Mouse (Mus musculus) bone marrow macrophage, adult 2 months (primary cell): Measurements from ENCODE around the gene Eml3.

Experiments
- CTCF ChIP-seq: IDR thresholded peaks from 2 replicates; pipeline ENCODE4 v1.5.1; 2012; ENCODE audit warnings: low read depth, mild to moderate bottlenecking, low read length, moderate library complexity
- POLR2A ChIP-seq: IDR thresholded peaks from 2 replicates; pipeline ENCODE4 v1.6.1; 2012; ENCODE audit warnings: mild to moderate bottlenecking, low read depth, low read length, borderline replicate concordance

- TF ChIP-seq CTCF: no peak
- no peak for TF ChIP-seq POLR2A
These were observed 37.4 kb downstream of the Eml3 start, which contains the start of gene Eef1g for GRCm38 (mm10) chr19:8966590-8967372.
